Comparison of ENCODE assay signal across 23 mouse cellular contexts in genomic region chr5:4006606-4007005, GRCm38 (mm10).
DNase-seq lines count a peak whose midpoint lies in the region; ATAC-seq and TF ChIP-seq lines count a peak whose summit lies in the region.
"Had no signal": no experiment of that assay in that cellular context is flagged by ENCODE, and none has a peak within 500 bp of the region (broad histone marks: within the 10 kb centered on the region; RNA-seq: fewer than 3 reads in every experiment).

No protein-coding gene starts in this region.

- H3K36me3 ChIP-seq in intestine, postnatal 0 days (ENCODE audit: control insufficient read depth, insufficient read depth) = peaks cover 30% of the 10 kb centered on the region
- no peaks in the 10 kb centered on the region; the same call in 1 of the 2 replicates for H3K36me3 ChIP-seq in intestine, embryonic 16.5 days (ENCODE audit: control insufficient read depth, insufficient read depth, low read length)

- no peak for ATAC-seq in intestine, postnatal 0 days
- ATAC-seq in intestine, embryonic 16.5 days = no peak
- ATAC-seq: forebrain, embryonic 13.5 days; forebrain, postnatal 0 days; Patski had no signal

- no peak for TF ChIP-seq CTCF in gastrocnemius, adult 2 months (IDR thresholded peaks at IDR 0.05)
- no peak for TF ChIP-seq CTCF in intestine, postnatal 0 days (IDR thresholded peaks at IDR 0.05; ENCODE audit: low read depth)

- H3K9ac ChIP-seq in intestine, postnatal 0 days (ENCODE audit: low read depth, low read length) = no peak overlapping the region
- no peak overlapping the region for H3K9ac ChIP-seq in intestine, embryonic 16.5 days (ENCODE audit: low read depth, low read length)
- H3K9ac ChIP-seq: forebrain, embryonic 13.5 days; forebrain, postnatal 0 days; hindbrain, embryonic 12.5 days; hindbrain, embryonic 15.5 days had no signal

- WGBS in intestine, postnatal 0 days = 86% methylated on average over 3 of the region's 3 CpGs
- 85% methylated on average over 3 of the region's 3 CpGs for WGBS in intestine, embryonic 16.5 days

- H3K27ac ChIP-seq in gastrocnemius, adult 2 months = peak overlapping the region; percentile 85
- H3K27ac ChIP-seq in intestine, postnatal 0 days (ENCODE audit: low read depth, low read length) = no peak overlapping the region
- H3K27ac ChIP-seq in intestine, embryonic 16.5 days (ENCODE audit: low read length) = no peak overlapping the region
- H3K27ac ChIP-seq: forebrain, embryonic 10.5 days; forebrain, embryonic 13.5 days; heart, embryonic 10.5 days; hindbrain, embryonic 12.5 days; hindbrain, embryonic 15.5 days had no signal

- H3K4me2 ChIP-seq in intestine, postnatal 0 days (replicated peaks; ENCODE audit: low read depth) = 0 out of 2 replicates have a peak overlapping the region, but pooled peaks have one; percentile 17
- H3K4me2 ChIP-seq in intestine, embryonic 16.5 days (ENCODE audit: low read depth, low read length) = no peak overlapping the region
- H3K4me2 ChIP-seq: forebrain, embryonic 13.5 days; hindbrain, embryonic 12.5 days; hindbrain, embryonic 15.5 days had no signal

- peak overlapping the region; percentile 24; the same call in 1 of the 2 replicates for H3K4me3 ChIP-seq in gastrocnemius, adult 2 months
- no peak overlapping the region for H3K4me3 ChIP-seq in intestine, postnatal 0 days (ENCODE audit: low read depth, low read length)
- no peak overlapping the region for H3K4me3 ChIP-seq in intestine, embryonic 16.5 days (ENCODE audit: low read length)
- H3K4me3 ChIP-seq: forebrain, embryonic 10.5 days; forebrain, embryonic 13.5 days; heart, embryonic 10.5 days; hindbrain, embryonic 12.5 days; hindbrain, embryonic 15.5 days had no signal

- DNase-seq in cerebellum, adult 9-10 months = peak; percentile 60
- DNase-seq in cerebellum, adult 11-12 months = no peak
- no peak for DNase-seq in gastrocnemius, adult 2 months
- no peak for DNase-seq in gastrocnemius, adult 18-20 months (ENCODE audit: low spot score)
- no peak for DNase-seq in urinary bladder, adult 18-20 months (ENCODE audit: low spot score in 2 of 2)
- DNase-seq: adrenal gland, postnatal 10 days; adrenal gland, postnatal 36 days; B cell, adult 2 months; forebrain, postnatal 0 days; gastrocnemius, postnatal 10 days; gastrocnemius, postnatal 36 days; kidney, adult 18-20 months; kidney, adult 9 months had no signal

- H3K4me1 ChIP-seq in intestine, postnatal 0 days (replicated peaks; ENCODE audit: control insufficient read depth, insufficient read depth, low read length) = 0 out of 2 replicates have a peak, but pooled peaks cover 3% of the 10 kb centered on the region
- H3K4me1 ChIP-seq in intestine, embryonic 16.5 days (ENCODE audit: control insufficient read depth, insufficient read depth, low read length) = no peaks in the 10 kb centered on the region
- H3K4me1 ChIP-seq: forebrain, embryonic 10.5 days; forebrain, embryonic 13.5 days; heart, embryonic 10.5 days; hindbrain, embryonic 12.5 days; hindbrain, embryonic 15.5 days had no signal

- no peaks in the 10 kb centered on the region for H3K27me3 ChIP-seq in intestine, postnatal 0 days (replicated peaks; ENCODE audit: control insufficient read depth, insufficient read depth, low read length)
- no peaks in the 10 kb centered on the region for H3K27me3 ChIP-seq in intestine, embryonic 16.5 days (replicated peaks; ENCODE audit: control insufficient read depth, insufficient read depth, low read length)
- H3K27me3 ChIP-seq: CH12.LX; forebrain, embryonic 13.5 days; hindbrain, embryonic 12.5 days; hindbrain, embryonic 15.5 days; Patski had no signal

- H3K9me3 ChIP-seq in intestine, postnatal 0 days (ENCODE audit: control insufficient read depth) = no peaks in the 10 kb centered on the region
- H3K9me3 ChIP-seq in intestine, embryonic 16.5 days (ENCODE audit: control insufficient read depth, low read length) = no peaks in the 10 kb centered on the region
- H3K9me3 ChIP-seq: forebrain, embryonic 10.5 days; forebrain, embryonic 13.5 days; G1E; heart, embryonic 10.5 days; hindbrain, embryonic 12.5 days; hindbrain, embryonic 15.5 days had no signal

- intact Hi-C loops in gastrocnemius, adult 2 months (cut with DNase I) = no loop called here
